Mouse (Mus musculus) T-helper 17 cell (primary cell): ENCODE results near the gene Olfr742.

ENCODE experiments used
- in situ Hi-C, 2 experiments: fragments of 300-600 bp; cut with MboI, MseI; formaldehyde crosslinking; loops; 1 replicate in 1 of 2; 2 replicates in 1 of 2; pipeline ENCODE4 v1.15.1; 2025; ENCODE audit warnings: high pct_unique_total_duplicates in 2 of 2

Olfr742 gene

GRCm38 (mm10) chr14:50503300-50503699 lies at the start of gene Olfr742:
TSS of gene Olfr742 (plus strand) at chr14:50503600.
- in situ Hi-C loops, result no loop called here

DNA sequence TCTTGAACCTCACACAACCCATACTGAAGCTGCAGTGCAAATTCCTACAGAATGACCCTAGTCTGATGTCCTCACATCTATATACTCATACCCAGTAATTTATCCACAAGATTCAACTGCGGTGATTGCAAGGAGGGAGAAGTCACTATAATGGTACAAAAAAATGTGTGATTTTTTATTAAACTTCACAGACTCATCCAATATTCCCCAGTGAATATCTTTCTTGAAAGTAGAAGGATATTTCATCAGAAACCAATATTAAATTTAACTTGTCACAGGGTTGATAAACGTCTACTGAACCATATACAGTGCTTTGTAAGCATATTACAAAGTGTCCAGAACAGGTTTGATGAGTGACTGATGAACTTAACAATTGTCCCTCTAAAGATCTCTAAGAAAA lies 31.0 kb upstream of the Olfr742 start, which contains the start of gene Olfr741:
Gene Olfr741, plus strand, starts transcription at position 301 of the 400 bp plus-strand sequence.
- in situ Hi-C loops, result no loop called here

DNA sequence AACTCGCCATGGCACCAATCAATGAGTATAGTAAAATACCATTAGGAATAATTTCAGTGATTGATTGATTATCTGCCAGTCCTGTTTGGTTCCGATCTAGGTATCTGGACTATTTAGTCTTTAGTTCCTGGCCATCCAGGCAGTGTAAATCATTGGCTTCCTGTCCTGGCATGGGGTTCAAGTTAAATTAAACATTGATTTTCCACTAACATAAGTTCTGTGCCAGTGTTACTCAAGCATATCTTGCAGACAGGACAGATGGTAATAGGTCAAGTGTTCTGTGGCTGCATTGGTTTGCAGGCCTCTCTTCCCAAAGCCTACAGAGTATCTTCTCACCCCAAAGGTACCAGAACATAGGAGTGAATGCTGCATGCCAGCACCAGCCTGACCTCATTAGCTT lies 25.0 kb upstream of the Olfr742 start:
- in situ Hi-C loops, result loop anchor here in 1 of 2 experiments (25.0 kb wide), 1 partner anchor 1716 kb away; no protein-coding TSS in a partner anchor

DNA sequence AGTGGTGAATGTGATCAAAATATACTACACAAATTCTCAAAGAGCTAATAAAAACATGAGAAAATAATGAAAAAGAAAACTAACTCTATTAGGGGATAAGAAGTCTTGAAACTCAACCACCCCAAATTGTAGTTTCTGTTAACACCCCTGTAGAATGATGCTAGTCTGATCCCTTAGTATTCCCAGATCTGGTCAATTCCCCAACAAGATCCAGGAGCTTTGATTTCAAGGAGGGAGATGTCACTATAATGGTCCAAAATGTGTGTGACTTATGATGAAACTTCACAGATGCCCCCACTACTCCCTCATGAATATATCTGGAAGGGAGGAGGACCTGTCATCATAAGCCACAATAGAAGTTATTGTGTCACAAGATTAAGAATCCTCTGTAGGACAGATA lies 18.1 kb downstream of the Olfr742 start, which contains the start of gene Olfr743:
Gene Olfr743, plus strand, starts transcription at position 301 of the 400 bp plus-strand sequence.
- in situ Hi-C loops, result no loop called here

- in situ Hi-C loops, result no loop called here
Observed at GRCm38 (mm10) chr14:50552734-50553133, 49.3 kb downstream of the Olfr742 start.
